Mouse (Mus musculus) lung, postnatal 0 days (tissue): Measurements from ENCODE around the gene Lpcat3. TPM values are rescaled to one million over a fixed set of nuclear protein-coding genes. Genes with fewer than 3 reads are reported as not detected.

ENCODE experiments used
- ATAC-seq: fragments of 200-750 bp; cut with Nextera tagmentation; 2 replicates; pipeline ENCODE4 v1.8.0; 2017; ENCODE audit warnings: moderate library complexity
- DNase-seq: peaks from one replicate; pipeline ENCODE4 v3.0.0-alpha.2; 2016; ENCODE audit warnings: low spot score
- H3K27ac ChIP-seq: fragments of 300-500 bp; sonication (generic); 2 replicates; pipeline ENCODE4 v1.5.1; 2014; ENCODE audit warnings: antibody characterized with exemption, mild to moderate bottlenecking, low read length, mixed read lengths
- H3K27me3 ChIP-seq: fragments of 300-500 bp; sonication (generic); replicated peaks from 2 replicates; pipeline ENCODE4 v1.6.1; 2014; ENCODE audit warnings: low read length, mixed read lengths; ENCODE audit not compliant: insufficient read depth
- H3K36me3 ChIP-seq: fragments of 300-500 bp; sonication (generic); 2 replicates; pipeline ENCODE4 v1.6.1; 2014; ENCODE audit warnings: low read length, mixed read lengths; ENCODE audit not compliant: insufficient read depth
- H3K4me1 ChIP-seq: fragments of 300-500 bp; sonication (generic); 2 replicates; pipeline ENCODE4 v1.6.1; 2014; ENCODE audit warnings: antibody characterized with exemption, low read depth, low read length, mixed read lengths; ENCODE audit not compliant: insufficient read depth
- H3K4me2 ChIP-seq: fragments of 300-500 bp; sonication (generic); replicated peaks from 2 replicates; pipeline ENCODE4 v1.6.1; 2014; ENCODE audit warnings: low read depth, mild to moderate bottlenecking, low read length, moderate library complexity, mixed read lengths
- H3K4me3 ChIP-seq: fragments of 300-500 bp; sonication (generic); 2 replicates; pipeline ENCODE4 v1.5.1; 2014; ENCODE audit warnings: low read depth, low read length
- H3K9ac ChIP-seq: fragments of 300-500 bp; sonication (generic); replicated peaks from 2 replicates; pipeline ENCODE4 v1.6.1; 2014; ENCODE audit warnings: low read depth, mild to moderate bottlenecking
- H3K9me3 ChIP-seq: fragments of 300-500 bp; sonication (generic); 2 replicates; pipeline ENCODE4 v1.6.1; 2016; ENCODE audit warnings: low read length, mixed read lengths
- CTCF ChIP-seq: IDR thresholded peaks from 2 replicates; pipeline ENCODE4 v1.5.1; 2016; ENCODE audit warnings: antibody characterized with exemption, mild to moderate bottlenecking
- EP300 ChIP-seq: IDR thresholded peaks from 2 replicates; pipeline ENCODE4 v1.6.1; 2016; ENCODE audit warnings: antibody characterized with exemption, mild to moderate bottlenecking, control low read depth
- WGBS: fragments of 180-500 bp; shearing (Covaris S2); extraction: QIAGEN DNeasy Blood & Tissue Kit; methylation state at CpG from one replicate; pipeline ENCODE4 v1.1.7; 2014; 5-methylcytosine and 5-hydroxymethylcytosine counted together
- polyA plus RNA-seq: library from polyadenylated mRNA; unstranded; fragments of >200 nt; fragmentation: Nextera tagmentation; extraction: Ambion mirVana; gene quantifications from 2 replicates; pipeline ENCODE4 v1.2.1, GENCODE M21; 2015

Lpcat3 gene
- polyA plus RNA-seq, 1 experiment from 2014 or later: 67.3 TPM

DNA sequence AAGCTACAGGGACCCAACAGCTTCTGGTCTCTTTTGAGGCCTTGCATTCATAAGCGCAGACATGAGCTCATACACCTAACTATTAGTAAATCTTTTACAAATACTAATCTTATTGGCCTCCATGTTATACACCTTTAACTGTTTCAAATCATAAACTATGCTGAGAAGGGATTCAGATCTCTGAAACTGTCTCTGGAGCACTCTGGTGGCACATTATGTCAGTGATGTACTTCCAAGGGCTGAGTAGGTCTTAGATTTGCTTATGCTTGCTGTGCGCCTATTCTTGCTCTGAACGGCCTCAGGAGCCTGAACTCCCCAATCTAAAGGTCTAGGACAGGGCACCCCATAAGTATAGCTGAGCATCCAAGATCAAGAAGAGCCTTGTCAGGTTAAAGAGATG is 79.0 kb downstream of the Lpcat3 start:
- Histone ChIP-seq H3K27ac (peak overlapping the region; percentile 96), H3K9me3 (no peaks in the 10 kb centered on the region), H3K36me3 (peaks cover 9% of the 10 kb centered on the region; the same call in 1 of the 2 replicates), H3K9ac (0 out of 2 replicates have a peak overlapping the region, but pooled peaks have one; percentile 10), H3K4me2 (peak overlapping the region; percentile 80), H3K4me1 (no peaks in the 10 kb centered on the region; the same call in 1 of the 2 replicates), H3K27me3 (no peaks in the 10 kb centered on the region), H3K4me3 (0 out of 2 replicates have a peak overlapping the region, but pooled peaks have one; percentile 58)
- no peak for ATAC-seq
- DNase-seq: no peak
- TF ChIP-seq CTCF (no peak), EP300 (no peak)
- 73% methylated on average over 3 of the region's 3 CpGs for WGBS

- Histone ChIP-seq H3K4me2 (no peak overlapping the region), H3K9me3 (no peaks in the 10 kb centered on the region), H3K27ac (no peak overlapping the region), H3K36me3 (peaks cover 9% of the 10 kb centered on the region; the same call in 1 of the 2 replicates), H3K9ac (no peak overlapping the region), H3K4me1 (no peaks in the 10 kb centered on the region; the same call in 1 of the 2 replicates), H3K4me3 (no peak overlapping the region), H3K27me3 (no peaks in the 10 kb centered on the region)
- TF ChIP-seq CTCF (no peak), EP300 (no peak)
- DNase-seq (no peak), ATAC-seq (no peak)
- 83% methylated on average over 15 of the region's 15 CpGs for WGBS
These were observed 80.2 kb downstream of the Lpcat3 start for GRCm38 (mm10) chr6:124742839-124743514.

DNA sequence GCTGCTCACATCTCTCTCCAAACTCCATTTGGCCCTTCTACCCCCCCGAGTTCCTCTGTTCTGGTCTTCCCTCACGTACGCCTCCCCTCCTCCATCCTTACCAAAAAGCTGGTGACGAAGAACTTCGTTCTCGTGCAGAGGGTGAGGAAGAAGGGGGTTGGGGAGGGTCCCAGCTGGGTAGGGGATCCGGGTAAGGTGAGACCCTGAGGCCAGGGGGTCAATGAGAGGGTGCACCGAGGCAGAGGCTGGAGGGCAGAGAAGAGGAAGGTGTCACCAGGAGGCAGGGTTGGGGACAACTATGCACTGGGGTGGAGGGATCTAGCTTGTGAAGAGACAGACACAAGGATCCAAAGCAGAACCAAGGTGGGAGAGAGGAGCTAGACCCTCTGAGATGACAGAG is 80.8 kb downstream of the Lpcat3 start:
- H3K9me3 ChIP-seq: no peaks in the 10 kb centered on the region

GRCm38 (mm10) chr6:124744755-124745321 is 82.0 kb downstream of the Lpcat3 start:
- TF ChIP-seq CTCF: no peak
- no peak for TF ChIP-seq EP300
- no peak for ATAC-seq
- H3K36me3 ChIP-seq: peaks cover 12% of the 10 kb centered on the region; the same call in 1 of the 2 replicates
- H3K4me3 ChIP-seq: peak overlapping the region; percentile 53; the same call in 1 of the 2 replicates
- peak overlapping the region; percentile 99 for H3K4me2 ChIP-seq
- 74% methylated on average over 26 of the region's 26 CpGs for WGBS
- no peaks in the 10 kb centered on the region for H3K27me3 ChIP-seq
- peak overlapping the region; percentile 68; the same call in 1 of the 2 replicates for H3K9ac ChIP-seq
- no peaks in the 10 kb centered on the region for H3K9me3 ChIP-seq
- H3K27ac ChIP-seq: no peak overlapping the region
- DNase-seq: no peak
- H3K4me1 ChIP-seq: no peaks in the 10 kb centered on the region; the same call in 1 of the 2 replicates

More for the DNA sequence above, 80.8 kb downstream of the Lpcat3 start:
- Histone ChIP-seq H3K27me3 (no peaks in the 10 kb centered on the region), H3K27ac (no peak overlapping the region), H3K9ac (no peak overlapping the region), H3K4me3 (no peak overlapping the region), H3K4me2 (no peak overlapping the region), H3K36me3 (peaks cover 9% of the 10 kb centered on the region; the same call in 1 of the 2 replicates), H3K4me1 (no peaks in the 10 kb centered on the region; the same call in 1 of the 2 replicates)
- TF ChIP-seq EP300 (no peak), CTCF (no peak)
- 81% methylated on average over 8 of the region's 8 CpGs for WGBS
- DNase-seq (no peak), ATAC-seq (no peak)

DNA sequence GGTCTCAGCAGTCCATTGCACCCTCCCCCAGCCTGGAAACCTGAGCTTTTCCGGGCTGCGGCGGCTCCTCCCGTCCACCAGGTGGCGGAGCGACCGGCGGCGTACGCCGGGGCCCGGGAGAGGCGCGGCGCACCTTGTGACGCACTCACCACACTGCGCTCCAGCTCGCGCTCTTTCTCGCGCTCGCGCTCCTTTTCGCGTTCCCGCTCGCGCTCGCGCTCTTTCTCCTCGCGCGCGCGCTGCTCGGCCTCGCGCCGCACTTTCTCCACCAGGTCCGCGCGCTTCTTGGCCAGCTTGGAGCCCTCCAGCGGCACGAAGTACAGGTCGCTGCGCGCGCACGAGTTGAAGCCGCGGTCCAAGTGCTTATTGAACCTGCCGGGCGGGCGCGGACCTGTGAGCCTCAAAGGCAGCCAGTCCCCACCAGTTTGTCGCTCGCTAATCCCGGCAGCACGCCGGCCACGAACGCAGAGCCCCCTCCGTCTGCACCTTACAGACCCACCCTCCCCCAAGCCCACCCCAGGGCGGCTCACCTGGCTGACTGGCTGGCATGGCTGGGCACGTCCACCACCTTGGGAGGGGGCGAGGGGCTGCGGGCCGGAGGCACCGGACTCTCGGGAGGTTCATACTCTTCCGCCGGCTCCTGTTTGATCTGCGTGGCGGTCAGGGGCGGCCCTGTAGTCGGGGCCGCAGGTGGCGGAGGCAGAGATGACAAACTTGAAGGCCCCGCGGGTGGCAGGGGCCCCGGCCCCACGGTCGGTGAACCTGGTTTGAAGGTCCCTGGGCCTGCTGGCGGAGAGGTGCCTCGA is 82.9 kb downstream of the Lpcat3 start:
- H3K27ac ChIP-seq: peak overlapping the region; percentile 92
- peak overlapping the region; percentile 53 for H3K4me3 ChIP-seq
- H3K4me2 ChIP-seq: peak overlapping the region; percentile 99
- 3% methylated on average over 82 of the region's 85 CpGs for WGBS
- H3K36me3 ChIP-seq: peaks cover 12% of the 10 kb centered on the region; the same call in 1 of the 2 replicates
- H3K9ac ChIP-seq: peak overlapping the region; percentile 68
- peak; percentile 97 for DNase-seq
- H3K27me3 ChIP-seq: no peaks in the 10 kb centered on the region
- TF ChIP-seq CTCF: peak; percentile 94
- TF ChIP-seq EP300: no peak
- no peaks in the 10 kb centered on the region for H3K9me3 ChIP-seq
- no peaks in the 10 kb centered on the region for H3K4me1 ChIP-seq
- peak; percentile 85 for ATAC-seq

DNA sequence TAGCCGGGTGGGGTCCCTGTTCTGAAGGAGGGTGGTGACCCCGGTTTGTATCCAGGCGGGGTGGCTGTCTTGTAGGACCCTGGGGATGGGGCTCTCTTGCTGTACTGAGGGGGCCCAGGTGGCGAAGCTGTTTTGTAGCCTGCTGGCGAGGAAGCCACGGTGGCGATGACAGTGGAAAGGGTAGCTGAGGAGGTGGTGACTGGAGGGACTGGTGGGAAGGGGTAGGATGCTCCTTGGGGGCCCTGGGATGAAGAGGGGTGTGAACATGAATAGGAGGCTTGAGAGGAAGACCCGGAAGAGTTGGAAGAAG is 83.4 kb downstream of the Lpcat3 start:
- no peak for ATAC-seq
- WGBS: 23% methylated on average over 8 of the region's 8 CpGs
- Histone ChIP-seq H3K4me2 (peak overlapping the region; percentile 99), H3K4me3 (peak overlapping the region; percentile 53), H3K9me3 (no peaks in the 10 kb centered on the region), H3K9ac (peak overlapping the region; percentile 68), H3K27ac (peak overlapping the region; percentile 92), H3K27me3 (no peaks in the 10 kb centered on the region), H3K4me1 (no peaks in the 10 kb centered on the region), H3K36me3 (peaks cover 12% of the 10 kb centered on the region; the same call in 1 of the 2 replicates)
- no peak for TF ChIP-seq EP300
- no peak for TF ChIP-seq CTCF
- no peak for DNase-seq
